Mouse (Mus musculus) thymus, postnatal 25 days (tissue): ENCODE results near the gene Vps51.
A peak's percentile ranks its signal among the peaks of the same experiment; 100 is the strongest.
"Not testable (repeated sequence)": the region's sequence is repeated elsewhere in the genome, so short reads cannot be mapped to it uniquely, and the experiment has no call there.

Experiments
- DNase-seq: peaks from one replicate; pipeline ENCODE4 v3.0.0; 2022

Vps51 gene

DNA sequence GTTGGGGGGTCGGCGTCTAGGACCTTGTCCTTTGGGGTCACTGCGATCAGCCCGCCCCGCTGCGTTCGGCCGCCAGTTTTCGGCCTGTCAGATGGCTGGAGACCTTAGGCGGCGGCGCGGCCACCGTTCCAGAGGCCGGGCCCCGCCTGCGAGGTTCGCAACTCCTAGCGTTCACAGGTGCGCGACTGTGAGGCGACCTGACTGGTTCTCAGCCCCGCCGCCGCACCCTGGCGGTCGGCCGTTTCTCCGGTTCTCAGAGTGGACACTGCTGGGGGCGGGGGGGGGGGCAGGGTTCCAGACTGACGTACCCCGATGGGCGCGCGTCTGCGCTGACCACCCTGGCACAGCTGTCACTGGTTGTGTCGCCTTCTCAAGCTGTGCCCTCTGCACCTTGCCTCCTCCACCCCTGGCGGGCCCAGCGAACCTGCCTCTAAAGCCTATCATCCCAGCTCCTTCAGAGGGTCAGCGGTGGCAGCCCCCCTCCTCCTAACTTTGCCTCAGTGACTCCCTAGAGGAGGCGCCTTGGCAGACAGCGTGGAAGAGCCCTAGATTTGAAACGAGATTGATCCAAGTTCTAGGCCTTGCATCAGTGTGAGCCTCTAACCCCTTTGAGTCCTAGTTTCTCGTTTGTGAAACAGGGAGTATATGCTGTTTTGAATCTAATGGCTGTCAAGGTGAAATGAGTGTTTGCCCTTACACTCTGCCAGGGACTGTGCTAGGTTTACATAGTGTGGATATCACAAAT lies 29.7 kb downstream of the Vps51 start:
- no peak for DNase-seq

DNA sequence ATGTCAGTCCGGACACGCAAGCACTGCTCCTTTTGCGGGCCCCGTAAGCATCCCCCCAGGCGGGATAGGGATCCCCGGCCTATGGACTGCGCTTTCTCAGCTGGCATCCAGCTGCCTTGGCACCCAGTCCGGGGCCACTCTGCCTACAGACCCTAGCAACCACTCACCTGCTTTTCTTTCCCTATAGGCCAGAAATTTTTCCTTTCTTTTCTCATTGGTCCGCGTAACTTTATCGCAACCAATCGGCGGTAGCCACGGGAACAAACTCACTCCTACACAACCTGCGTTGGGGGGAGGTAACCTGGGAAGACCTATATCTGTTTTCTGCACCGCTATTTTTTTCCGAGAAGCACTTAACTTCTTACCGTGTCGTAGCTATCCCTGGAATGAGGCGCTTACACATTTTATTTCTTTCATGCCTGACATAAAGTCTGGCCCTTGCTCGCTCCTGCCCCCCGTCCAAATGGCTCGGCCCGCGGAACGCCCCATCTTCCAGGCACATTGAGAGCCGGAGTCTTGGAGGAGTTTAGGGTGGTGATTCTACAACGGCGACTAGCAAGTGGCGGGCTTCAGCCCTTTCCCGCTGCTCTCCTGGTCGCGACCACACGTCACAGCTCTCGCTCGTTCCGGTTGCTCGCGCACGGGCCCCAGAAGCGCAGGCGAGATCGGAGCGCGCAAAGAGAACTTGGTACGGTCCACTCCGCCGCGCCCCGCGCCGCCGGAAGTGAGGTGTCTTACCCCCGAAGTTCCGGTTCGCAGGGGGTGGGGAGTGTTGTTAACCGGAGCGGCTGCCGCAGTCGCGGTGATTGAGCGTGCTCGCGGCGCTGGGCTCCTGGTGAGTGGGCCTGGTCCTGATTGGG lies 30.5 kb downstream of the Vps51 start, which contains the start of gene Syvn1:
TSS of gene Syvn1 (plus strand) at position 283 of the 860 bp plus-strand sequence.
- DNase-seq, result peak; percentile 91

DNA sequence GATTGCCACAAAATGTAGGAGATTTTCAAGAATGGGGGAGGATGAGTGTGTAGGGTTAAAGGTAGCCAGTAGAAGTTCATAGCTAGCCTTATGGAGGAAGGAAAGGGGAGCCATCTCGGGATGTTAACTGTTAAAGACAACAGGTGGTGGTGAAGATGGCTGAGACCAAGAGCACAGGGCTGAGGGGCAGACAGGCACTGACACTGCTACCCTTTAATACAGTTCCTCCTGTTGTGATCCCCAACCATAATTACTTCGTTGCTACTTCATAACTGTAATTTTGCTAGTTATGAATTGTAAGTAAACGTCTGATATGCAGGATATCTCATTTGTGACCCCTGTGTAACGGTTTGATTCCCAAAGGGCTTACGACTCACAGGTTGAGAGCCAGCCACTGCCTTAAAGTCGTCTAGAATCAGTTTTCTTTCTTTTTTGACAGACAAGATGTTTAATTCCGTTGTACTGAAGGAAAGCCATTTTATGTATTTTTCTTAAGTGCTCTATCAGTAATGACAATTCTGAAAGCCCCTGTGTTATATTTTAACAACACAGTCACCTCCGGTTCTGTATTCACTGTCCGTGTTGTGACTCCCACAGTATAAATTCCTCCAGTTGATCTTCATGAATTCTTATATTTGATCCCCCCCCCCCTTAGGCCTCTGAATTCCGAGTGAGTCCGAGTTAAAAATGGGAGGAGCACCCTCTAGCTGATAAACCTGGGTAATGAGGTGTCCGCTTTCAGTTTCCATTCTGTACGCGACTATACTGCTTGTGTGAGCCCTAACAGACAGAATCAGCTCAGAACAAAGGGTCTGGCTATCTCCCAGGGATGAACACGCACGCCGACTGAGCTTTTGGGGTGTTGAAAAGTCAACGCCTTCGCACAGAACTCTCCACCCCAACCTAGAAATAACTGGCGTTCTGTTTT lies 31.4 kb downstream of the Vps51 start:
- no peak for DNase-seq

DNA sequence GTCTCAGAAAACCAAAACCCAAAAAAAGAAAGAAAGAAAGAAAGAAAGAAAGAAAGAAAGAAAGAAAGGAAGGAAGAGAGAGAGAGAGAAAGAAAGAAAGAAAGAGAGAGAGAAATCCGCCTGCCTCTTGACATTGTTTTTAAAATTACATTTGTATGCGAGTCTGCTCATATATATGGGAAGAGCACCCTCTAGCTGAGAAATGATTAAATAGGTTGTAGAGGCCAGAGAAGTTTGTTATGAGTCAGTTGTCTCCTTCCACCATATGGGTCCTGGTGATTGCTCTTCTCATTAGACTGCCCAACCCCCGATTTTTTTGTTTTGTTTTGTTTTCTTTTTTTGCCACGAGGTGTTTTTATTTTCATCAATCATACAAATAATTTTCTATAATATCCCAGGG lies 32.9 kb downstream of the Vps51 start:
- DNase-seq, result not testable (repeated sequence)

DNA sequence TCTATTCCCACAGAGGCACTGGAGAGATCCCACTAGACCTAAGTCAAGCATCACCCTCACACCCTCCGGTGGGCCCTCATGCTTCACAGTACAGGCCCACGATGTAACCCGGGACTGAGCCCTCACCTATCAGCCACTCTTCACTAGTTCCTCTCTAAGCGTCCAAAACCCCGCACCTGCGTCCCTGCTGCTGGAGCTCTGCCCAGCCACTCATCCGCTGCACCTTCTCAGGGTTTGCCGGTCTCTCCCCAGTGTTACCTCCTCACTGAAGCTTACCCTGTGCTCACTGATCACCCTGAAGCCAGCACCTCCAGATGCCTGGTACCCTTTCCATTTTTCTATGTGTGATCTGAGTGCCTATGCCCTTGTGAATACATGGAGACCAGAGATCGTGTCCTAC lies 34.7 kb downstream of the Vps51 start:
- DNase-seq, result no peak

DNA sequence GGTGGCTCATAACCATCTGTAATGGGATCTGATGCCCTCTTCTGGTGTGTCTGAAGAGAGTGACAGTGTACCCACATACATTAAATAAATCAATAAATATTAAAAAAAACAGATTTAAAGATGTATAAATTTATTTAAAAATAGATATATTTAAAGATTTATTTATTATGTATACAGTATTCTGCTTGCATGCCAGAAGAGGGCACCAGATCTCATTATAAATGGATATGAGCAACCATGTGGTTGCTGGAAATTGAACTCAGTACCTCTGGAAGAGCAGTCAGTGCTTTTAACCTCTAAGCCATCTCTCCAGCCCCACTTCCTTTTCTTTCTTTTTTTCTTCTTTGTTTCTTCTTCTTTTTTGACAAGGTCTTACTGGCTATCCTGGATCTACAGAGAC lies 37.0 kb downstream of the Vps51 start:
- no peak for DNase-seq

DNA sequence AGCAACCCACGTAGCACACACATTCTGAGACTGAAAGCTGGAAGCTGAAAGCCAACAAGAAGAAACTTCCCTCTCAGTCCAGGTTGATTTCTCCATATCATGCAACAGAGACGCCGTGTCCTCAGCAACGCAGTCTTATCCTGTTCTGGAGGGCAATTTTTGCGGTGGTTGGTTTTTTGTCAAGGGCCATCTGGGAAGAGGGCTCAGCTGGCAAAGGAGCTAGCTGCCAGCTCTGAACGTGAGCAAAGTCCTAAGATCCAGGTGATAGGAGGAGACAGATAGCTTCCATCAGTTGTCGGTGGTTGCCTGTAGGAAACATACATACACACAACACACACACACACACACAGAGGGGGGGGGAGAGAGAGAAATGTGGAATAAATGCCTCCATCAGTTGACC lies 38.7 kb downstream of the Vps51 start:
- DNase-seq, result no peak

DNA sequence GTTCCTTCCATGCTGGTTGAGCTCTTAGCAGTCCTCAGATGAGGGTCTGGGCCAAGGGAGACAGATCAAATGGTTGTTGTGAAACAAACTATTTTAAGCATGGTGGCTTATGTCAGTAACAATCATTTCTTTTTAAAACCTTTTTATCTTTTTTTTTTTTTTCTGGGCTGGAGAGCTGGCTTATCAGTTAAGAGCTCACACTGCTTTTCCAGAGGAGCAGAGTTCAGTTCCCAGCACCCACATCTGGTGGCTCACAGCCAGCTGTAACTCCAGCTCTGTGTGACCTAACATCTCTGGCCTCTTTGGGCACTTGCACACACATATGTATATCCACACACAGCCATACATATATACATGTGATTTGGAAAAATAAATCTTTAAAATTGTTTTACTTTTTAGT lies 39.3 kb downstream of the Vps51 start:
- no peak for DNase-seq

DNA sequence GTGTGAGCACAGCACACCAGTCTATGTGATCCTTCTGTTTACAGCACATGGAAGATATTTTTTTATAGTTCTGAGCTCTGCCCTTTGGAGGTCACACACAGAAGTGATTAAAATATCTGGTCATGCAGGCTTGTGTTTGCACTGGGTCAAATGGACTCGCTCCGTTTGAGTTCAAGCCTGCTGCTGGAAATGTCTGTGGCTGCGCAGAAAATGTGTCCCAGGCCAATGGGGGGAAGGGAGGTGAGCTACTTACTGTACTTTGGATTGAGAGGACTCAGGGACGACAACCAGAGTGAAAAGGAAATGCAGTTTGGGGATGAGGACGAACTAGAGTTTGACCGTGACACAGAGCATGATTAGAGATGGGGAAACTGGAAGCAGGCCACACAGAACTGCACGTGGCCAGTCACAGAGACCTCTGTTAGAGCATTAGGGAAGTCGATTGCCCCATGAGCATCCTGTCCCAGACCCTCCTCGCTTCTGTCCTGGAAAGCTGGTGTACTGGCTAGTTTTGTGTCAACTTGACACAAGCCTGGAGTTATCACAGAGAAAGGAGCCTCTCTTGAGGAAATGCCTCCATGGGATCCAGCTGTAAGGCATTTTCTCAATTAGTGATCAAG lies 41.0 kb downstream of the Vps51 start:
- no peak for DNase-seq

DNA sequence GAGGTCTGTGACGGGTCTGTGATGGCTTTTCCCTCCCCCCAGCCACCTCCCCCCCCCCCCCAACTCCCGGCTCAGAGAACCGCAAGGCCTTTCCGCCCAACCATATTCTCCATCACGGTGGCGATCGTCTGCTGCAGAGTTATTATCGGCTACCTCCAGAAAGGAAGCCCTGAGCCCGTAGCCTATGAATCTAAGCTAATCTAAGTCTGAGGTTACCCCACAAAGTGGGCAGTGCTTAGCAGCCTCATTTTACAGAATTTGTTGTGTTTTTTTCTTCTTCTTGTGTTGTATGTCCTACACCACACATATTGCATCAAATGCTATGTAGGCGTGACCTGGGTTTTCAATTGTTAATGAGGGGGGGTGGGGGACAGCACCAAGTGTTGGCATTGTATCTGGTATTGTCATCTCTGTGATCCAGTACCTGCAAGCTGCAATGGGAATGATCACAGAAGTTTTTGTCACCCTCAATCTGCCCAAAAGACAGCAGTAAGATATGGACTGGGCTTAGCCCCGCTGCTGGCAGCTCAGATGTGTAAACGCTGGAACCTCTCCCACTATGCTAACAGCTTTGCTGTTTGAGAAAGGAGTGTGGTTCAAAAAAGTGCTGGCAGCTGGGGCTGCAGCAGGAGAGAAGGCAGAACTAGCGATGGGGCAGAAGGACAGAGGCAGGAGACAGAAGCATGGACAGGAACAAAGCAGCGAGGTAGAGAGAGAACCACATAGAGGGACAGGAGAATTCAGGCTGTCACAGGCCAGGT lies 46.3 kb downstream of the Vps51 start:
- no peak for DNase-seq

DNA sequence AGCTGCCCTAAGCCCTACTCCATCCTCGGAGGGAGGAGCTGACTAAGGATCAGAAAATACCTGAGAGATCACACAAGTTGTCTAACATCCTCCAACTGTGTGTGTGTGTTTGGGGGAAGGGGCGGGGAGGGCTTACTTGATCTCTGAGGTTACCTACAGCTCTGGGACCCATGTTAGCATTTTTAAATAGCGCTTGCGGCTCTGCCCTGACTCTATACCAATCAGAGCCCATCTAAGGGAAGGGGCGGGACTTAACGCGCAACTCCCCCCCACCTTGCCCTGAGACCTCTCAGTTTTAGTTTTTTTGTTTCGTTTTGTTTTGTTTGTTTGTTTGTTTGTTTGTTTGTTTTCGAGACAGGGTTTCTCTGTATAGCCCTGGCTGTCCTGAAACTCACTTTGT lies 47.6 kb downstream of the Vps51 start:
- DNase-seq, result no peak

DNA sequence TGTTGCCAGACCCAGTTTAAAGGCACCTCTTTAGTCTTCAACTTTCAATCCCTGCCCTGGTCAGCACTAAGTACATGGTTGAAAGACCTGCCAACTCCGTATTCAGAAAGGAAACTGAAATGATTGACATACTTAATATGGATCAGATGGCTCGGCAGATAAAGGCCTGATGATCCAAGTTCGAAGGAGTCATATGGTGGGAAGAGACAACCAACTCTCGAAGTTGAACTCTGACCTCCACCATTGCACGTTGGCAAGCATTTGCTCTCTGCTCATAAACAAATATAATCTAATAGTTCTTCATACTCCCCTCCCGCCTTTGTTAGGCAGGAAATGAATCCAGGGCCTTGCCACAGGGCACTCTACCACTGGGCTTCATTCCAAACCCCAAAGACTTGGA lies 48.0 kb downstream of the Vps51 start:
- no peak for DNase-seq

DNA sequence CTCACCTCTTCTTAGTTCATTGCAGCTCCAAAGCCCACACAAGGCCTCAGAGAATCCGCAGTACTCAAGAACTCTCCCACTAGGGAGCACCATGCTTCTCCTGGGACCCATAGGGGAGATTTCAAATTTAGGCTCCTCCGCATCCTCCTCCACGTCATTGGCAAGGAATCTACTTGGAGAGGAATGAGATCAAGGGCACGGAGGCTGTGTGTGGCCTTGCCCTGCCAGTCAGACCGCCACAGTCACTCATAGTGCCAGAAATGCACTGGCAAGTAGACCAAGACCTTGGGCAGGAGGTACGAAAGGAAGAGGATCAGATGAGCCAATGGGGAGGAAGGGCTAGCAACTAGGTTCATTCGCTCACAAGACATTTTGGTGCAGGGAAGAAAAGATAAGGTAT lies 53.1 kb downstream of the Vps51 start:
- DNase-seq, result no peak

DNA sequence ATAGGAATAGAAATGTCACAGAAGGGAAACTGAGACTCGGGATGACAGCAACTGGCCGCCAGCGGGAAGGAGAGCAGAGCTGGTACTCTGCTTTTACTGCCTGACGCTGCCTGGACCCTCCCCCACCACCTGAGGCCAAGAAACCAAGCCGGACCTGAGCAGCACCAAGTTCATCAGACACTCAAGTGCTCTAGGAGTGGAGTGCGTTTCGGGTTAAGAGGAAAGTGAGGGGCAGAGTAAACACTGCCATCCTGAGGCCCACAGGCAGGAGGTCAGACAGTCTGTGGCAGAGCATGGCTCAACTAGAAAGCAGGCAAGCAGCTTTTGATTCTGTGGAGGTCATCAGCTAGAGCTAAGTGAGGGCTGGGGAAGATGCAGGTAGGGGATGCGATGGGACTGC lies 54.0 kb downstream of the Vps51 start:
- DNase-seq, result no peak

DNA sequence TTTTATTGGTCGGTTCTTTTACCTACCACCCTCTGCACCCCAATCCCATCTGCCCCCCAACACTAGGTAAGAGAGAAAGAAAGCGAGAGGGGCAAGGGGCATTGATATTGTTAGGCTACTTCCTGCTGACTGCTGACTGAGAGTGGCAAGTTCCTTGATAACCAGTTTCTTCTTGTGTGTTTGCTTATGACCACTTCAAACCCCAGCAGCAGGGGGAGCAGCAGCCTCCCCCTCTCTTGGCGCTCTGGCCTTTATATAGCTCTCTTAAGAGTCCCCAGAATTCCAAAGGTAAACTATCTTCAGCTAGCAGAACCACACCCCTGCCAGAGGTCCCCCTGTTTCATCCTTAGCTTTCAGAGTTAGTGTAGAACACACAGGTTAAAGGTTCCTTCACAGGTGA lies 56.8 kb downstream of the Vps51 start:
- DNase-seq, result no peak

DNA sequence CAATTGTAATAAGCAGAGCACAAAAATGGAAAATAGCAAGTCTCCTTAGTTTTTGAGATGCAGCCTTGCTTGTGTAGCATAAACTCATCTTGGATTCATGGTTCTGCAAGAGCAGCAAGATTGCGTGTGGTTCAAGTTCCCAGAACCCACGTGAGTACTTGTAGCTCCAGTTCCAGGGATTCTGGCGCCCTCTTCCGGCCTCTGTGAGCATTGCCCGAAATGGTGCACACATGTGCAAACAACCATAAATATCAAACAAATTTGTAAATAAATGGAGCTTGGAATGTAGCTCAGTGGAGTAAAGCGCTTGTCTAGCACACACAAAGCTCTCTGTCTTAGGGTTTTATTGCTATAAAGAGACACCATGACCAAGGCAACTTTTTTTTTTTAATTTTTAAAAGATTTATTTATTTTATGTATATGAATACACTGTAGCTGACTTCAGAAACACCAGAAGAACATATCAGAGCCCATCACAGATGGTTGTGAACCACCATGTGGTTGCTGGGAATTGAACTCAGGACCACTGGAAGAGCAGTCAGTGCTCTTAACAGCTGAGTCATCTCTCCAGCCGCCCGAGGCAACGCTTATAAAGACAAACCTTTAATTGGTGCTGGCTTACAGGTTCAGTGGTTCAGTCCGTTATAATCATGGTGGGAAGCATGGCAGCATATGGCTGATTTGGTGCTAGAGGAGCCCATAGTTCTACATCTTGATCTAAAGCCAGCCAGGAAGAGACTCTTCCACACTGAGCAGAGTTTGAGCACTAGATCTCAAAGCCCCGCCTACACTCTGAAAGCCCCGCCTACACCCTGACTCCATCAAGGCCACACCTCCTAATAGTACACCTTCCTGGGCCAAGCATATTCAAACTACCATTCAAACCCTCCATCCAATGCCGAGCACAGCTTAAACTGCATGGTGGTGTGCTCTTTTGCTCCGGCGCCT lies 58.6 kb downstream of the Vps51 start:
- peak; percentile 88 for DNase-seq
